Mouse (Mus musculus): ENCODE results near the gene Cass4. TPM values are rescaled to one million over a fixed set of nuclear protein-coding genes. Genes with fewer than 3 reads are reported as not detected.

Cass4 gene
- total and polyA plus RNA-seq, 3 experiments, result 2.9 to 5.3 (median 3.8) TPM

- peak overlapping the region; percentile 18 for H3K9ac ChIP-seq (ENCODE audit: insufficient read depth, low read depth)
- in situ Hi-C loops (cut with MboI; ENCODE audit: low pct_ligation_motif_present, low pct_unique_long_range_greater_than_20kb, low sequenced_read_pairs), result no loop called here
- peak overlapping the region; percentile 78 for H3K4me2 ChIP-seq (ENCODE audit: insufficient read depth, low read depth, poor library complexity, severe bottlenecking)
- H3K79me2 ChIP-seq (replicated peaks; ENCODE audit: control insufficient read depth, extremely low read depth, insufficient read depth, poor library complexity, severe bottlenecking), result no peaks in the 10 kb centered on the region
- dilution Hi-C loops (cut with MboI; ENCODE audit: extremely low pct_ligation_motif_present, extremely low pct_unique_long_range_greater_than_20kb, low sequenced_read_pairs), result no loop called here
- no peak for TF ChIP-seq ZMIZ1 (IDR thresholded peaks at IDR 0.05; ENCODE audit: low read depth, low read length)
- H3K9me3 ChIP-seq (replicated peaks; ENCODE audit: low read length), result no peaks in the 10 kb centered on the region
- H3K36me3 ChIP-seq (replicated peaks in 1 of 2; ENCODE audit: control insufficient read depth in 1 of 2, insufficient read depth in 1 of 2, low read length in 1 of 2), result peaks cover 0 to 7% of the 10 kb centered on the region in 2 experiments
- H3K27me3 ChIP-seq (replicated peaks), result no peaks in the 10 kb centered on the region
- peak overlapping the region; percentile 78 for H3K27ac ChIP-seq (ENCODE audit: insufficient read depth, low read depth)
- H3K4me3 ChIP-seq (replicated peaks in 1 of 3; ENCODE audit: low read depth in 2 of 3, low read length in 2 of 3, poor library complexity in 1 of 3), result no peak overlapping the region
- H3K4me1 ChIP-seq (ENCODE audit: control insufficient read depth in 1 of 2, insufficient read depth in 2 of 2), result peaks cover 23 to 79% of the 10 kb centered on the region in 2 experiments
- no peak for DNase-seq (ENCODE audit: extremely low read depth)
Measured at GRCm38 (mm10) chr2:172413273-172413672, 19.7 kb downstream of the Cass4 start.

- no peak overlapping the region for H3K4me3 ChIP-seq (replicated peaks in 1 of 3; ENCODE audit: low read depth in 2 of 3, low read length in 2 of 3, poor library complexity in 1 of 3)
- H3K9me3 ChIP-seq (replicated peaks; ENCODE audit: low read length), result no peaks in the 10 kb centered on the region
- no peak for DNase-seq (ENCODE audit: extremely low read depth)
- in situ Hi-C loops (cut with MboI; ENCODE audit: low pct_ligation_motif_present, low pct_unique_long_range_greater_than_20kb, low sequenced_read_pairs) (no loop called here), dilution Hi-C loops (cut with MboI; ENCODE audit: extremely low pct_ligation_motif_present, extremely low pct_unique_long_range_greater_than_20kb, low sequenced_read_pairs) (no loop called here)
- H3K27ac ChIP-seq (ENCODE audit: insufficient read depth, low read depth), result peak overlapping the region; percentile 78
- H3K4me2 ChIP-seq (ENCODE audit: insufficient read depth, low read depth, poor library complexity, severe bottlenecking), result peak overlapping the region; percentile 78
- no peaks in the 10 kb centered on the region for H3K27me3 ChIP-seq (replicated peaks)
- peaks cover 0 to 8% of the 10 kb centered on the region in 2 experiments for H3K36me3 ChIP-seq (replicated peaks in 1 of 2; ENCODE audit: control insufficient read depth in 1 of 2, insufficient read depth in 1 of 2, low read length in 1 of 2)
- peaks cover 27 to 81% of the 10 kb centered on the region in 2 experiments for H3K4me1 ChIP-seq (ENCODE audit: control insufficient read depth in 1 of 2, insufficient read depth in 2 of 2)
- no peaks in the 10 kb centered on the region for H3K79me2 ChIP-seq (replicated peaks; ENCODE audit: control insufficient read depth, extremely low read depth, insufficient read depth, poor library complexity, severe bottlenecking)
- H3K9ac ChIP-seq (ENCODE audit: insufficient read depth, low read depth), result peak overlapping the region; percentile 18
- TF ChIP-seq MAX (IDR thresholded peaks at IDR 0.05; ENCODE audit: low read length) (peak; percentile 81), HCFC1 (IDR thresholded peaks at IDR 0.05; ENCODE audit: low read depth, low read length) (0 out of 2 replicates have a peak, but pooled peaks have one; percentile 25), USF1 (IDR thresholded peaks at IDR 0.05; ENCODE audit: low read depth, low read length) (peak; percentile 87), SMC3 (IDR thresholded peaks at IDR 0.05; ENCODE audit: low read depth, low read length) (peak; percentile 13; the same call in 1 of the 2 replicates), TBP (conservative IDR thresholded peaks at IDR 0.05; ENCODE audit: low read depth, low read length) (no peak), KAT2A (IDR thresholded peaks at IDR 0.05; ENCODE audit: insufficient replicate concordance, low read length) (no peak), ZMIZ1 (IDR thresholded peaks at IDR 0.05; ENCODE audit: low read depth, low read length) (no peak), USF2 (conservative IDR thresholded peaks at IDR 0.05; ENCODE audit: low read depth, low read length) (peak; percentile 70), NRF1 (IDR thresholded peaks at IDR 0.05; ENCODE audit: low read depth, low read length) (no peak), ETS1 (conservative IDR thresholded peaks at IDR 0.05; ENCODE audit: low read depth, low read length) (peak; percentile 88), ELF1 (IDR thresholded peaks at IDR 0.05; ENCODE audit: low read depth, low read length) (no peak), BHLHE40 (IDR thresholded peaks at IDR 0.05; ENCODE audit: low read depth, low read length) (peak; percentile 92), MYC (IDR thresholded peaks at IDR 0.05; ENCODE audit: low read depth, low read length) (peak; percentile 79), TCF12 (IDR thresholded peaks at IDR 0.05; ENCODE audit: low read depth, low read length) (peak; percentile 88), CHD2 (IDR thresholded peaks at IDR 0.05; ENCODE audit: low read length) (peak; percentile 66), MEF2A (IDR thresholded peaks at IDR 0.05; ENCODE audit: borderline replicate concordance, low read depth, low read length) (peak; percentile 68; the same call in 1 of the 2 replicates), NELFE (IDR thresholded peaks at IDR 0.05; ENCODE audit: low read depth, low read length) (no peak), EP300 (IDR thresholded peaks at IDR 0.05; ENCODE audit: low read length) (peak; percentile 79), CHD1 (IDR thresholded peaks at IDR 0.05; ENCODE audit: low read depth, low read length) (no peak), IRF4 (IDR thresholded peaks at IDR 0.05; ENCODE audit: low read depth, low read length) (peak; percentile 78), MAZ (IDR thresholded peaks at IDR 0.05; ENCODE audit: low read depth, low read length) (peak; percentile 35; the same call in 1 of the 2 replicates), MXI1 (IDR thresholded peaks at IDR 0.05; ENCODE audit: low read depth, low read length) (0 out of 2 replicates have a peak, but pooled peaks have one; percentile 57)
Measured at GRCm38 (mm10) chr2:172413894-172414293, 20.3 kb downstream of the Cass4 start.

Measured in CH12.LX (cell line).